Mouse (Mus musculus) ES-Bruce4 (cell line): ENCODE results near the gene Dph3.

Experiments
- CTCF ChIP-seq: IDR thresholded peaks from one replicate; pipeline ENCODE4 v1.8.1; 2011; ENCODE audit warnings: low read depth, low read length
- POLR2A ChIP-seq: IDR thresholded peaks from one replicate; pipeline ENCODE4 v1.8.1; 2011; ENCODE audit warnings: low read length; ENCODE audit not compliant: insufficient read depth

- no peak for TF ChIP-seq POLR2A
- TF ChIP-seq CTCF = no peak
Measured at GRCm38 (mm10) chr14:32053895-32054294, 31.6 kb downstream of the Dph3 start.
